Mouse (Mus musculus): Measurements from ENCODE around the gene Ralgapa1.

The Ralgapa1 gene

GRCm38 (mm10) chr12:55820661-55821314 lies at the start of gene Ralgapa1:
Ralgapa1 (minus strand) TSS chr12:55821167.
- peak; percentile 91 to 93 for DNase-seq

GRCm38 (mm10) chr12:55869622-55870322 lies 48.8 kb upstream of the Ralgapa1 start:
- DNase-seq: no peak

DNA sequence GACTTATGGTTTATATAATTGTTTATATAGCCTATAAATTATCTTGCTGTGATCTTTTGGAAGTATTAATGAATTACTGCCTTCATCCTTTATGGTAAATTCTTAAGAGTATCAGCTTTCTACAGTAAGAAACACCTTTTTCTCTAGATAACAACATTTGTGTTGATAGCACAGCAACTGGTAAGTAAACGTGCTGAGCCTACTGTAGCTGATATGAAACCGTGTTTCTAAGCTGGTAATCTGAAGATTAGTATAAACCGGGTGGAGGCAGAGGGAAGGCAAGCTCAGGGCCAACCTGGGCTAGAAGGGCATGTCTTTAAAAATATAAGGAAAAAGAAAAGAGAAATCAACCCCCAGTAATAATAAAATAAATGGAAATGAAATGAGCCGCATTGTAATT lies 46.8 kb upstream of the Ralgapa1 start:
- DNase-seq: no peak

- no peak for DNase-seq
Observed at GRCm38 (mm10) chr12:55860631-55861030, 39.7 kb upstream of the Ralgapa1 start.

DNA sequence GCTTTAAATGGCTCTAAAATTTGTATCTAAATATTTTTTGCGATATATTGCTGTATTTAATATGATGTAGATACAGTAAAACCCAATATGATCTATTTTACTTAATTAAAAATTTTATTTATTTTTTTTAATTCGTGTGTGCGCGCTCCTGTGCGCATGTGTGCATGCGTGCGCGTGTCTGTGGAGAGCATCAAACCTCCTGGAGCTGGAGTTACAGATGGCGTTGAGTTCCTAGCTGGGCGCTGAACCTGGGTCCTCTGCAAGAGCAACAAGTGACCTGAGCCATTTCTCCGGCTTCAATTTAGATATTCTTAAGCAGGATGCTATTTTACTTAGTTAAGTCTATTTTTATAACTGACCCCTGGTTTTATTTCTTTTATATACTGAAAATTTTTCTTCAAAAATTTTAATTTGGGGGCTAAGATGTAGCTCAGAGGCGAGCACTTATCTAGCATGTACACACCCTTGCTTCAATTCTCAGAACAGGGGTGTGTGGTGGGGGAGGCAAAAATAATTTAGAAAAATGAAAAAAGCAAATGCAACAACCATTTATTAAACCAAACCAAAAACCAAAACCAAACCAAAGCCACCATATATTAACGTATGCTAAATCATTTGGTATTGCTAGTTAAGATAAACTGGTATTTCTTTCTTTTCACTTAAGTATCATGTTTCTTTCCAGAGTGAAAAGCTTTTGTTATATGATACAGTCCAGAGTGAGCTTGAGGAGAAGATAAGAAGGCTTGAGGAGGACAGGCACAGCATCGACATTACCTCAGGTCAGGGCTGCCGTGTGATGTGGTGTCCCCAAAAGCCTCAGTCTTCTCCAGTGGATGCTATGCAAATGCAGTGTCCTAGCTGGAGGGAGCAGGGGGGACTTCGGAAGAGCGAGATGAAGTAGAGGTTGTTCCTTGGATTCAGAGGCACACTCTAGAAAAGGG lies 38.7 kb upstream of the Ralgapa1 start:
- no peak for DNase-seq

DNA sequence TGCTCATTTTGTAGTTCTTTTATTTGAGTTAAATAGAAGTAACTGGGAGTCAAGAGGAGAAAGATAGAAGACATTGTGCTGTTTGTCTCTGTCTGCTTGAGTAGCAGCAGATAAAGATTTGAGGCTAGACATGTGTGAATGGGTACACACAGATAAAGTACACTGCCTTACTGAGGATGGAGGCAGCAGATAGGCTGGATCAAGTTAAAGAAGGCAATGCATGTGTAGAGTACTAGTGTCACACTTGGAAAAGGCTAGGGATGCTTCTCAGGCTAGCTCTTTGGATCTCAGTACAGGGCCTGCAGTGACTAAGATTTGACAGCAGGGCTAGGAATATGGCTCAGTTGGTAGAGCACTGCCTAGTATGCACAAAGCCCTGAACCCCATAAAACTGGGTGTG lies 29.7 kb upstream of the Ralgapa1 start:
- DNase-seq: no peak

GRCm38 (mm10) chr12:55847851-55848250 lies 26.9 kb upstream of the Ralgapa1 start:
- DNase-seq: no peak

GRCm38 (mm10) chr12:55846741-55847140 lies 25.8 kb upstream of the Ralgapa1 start:
- peak; percentile 27 to 72 for DNase-seq

- no peak for DNase-seq
Observed at GRCm38 (mm10) chr12:55837495-55837894, 16.5 kb upstream of the Ralgapa1 start.

GRCm38 (mm10) chr12:55836199-55836951 lies 15.4 kb upstream of the Ralgapa1 start, which contains the start of gene Brms1l:
Brms1l (plus strand) TSS chr12:55836324.
- peak; percentile 97 to 99 for DNase-seq

DNA sequence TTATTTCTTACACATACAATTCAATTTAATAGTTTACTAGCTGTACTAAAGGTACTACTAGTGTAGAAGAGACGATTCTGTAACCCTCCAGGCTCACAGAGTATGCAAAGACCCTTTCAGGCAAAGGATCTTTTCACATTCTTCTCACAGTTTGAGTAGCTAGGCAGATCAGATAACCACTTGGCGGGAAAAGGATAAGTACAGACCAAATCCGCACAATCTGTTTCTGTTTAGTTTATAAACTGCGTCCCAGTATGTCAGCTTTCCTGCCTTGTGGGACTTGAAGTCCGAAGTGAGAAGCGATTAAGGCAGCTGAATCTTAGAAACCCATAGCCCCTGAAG lies 14.9 kb upstream of the Ralgapa1 start:
- DNase-seq: no peak

- DNase-seq: no peak
Observed at GRCm38 (mm10) chr12:55834891-55835290, 13.9 kb upstream of the Ralgapa1 start.

- no peak for DNase-seq
Observed at GRCm38 (mm10) chr12:55833906-55834625, 13.1 kb upstream of the Ralgapa1 start.

DNA sequence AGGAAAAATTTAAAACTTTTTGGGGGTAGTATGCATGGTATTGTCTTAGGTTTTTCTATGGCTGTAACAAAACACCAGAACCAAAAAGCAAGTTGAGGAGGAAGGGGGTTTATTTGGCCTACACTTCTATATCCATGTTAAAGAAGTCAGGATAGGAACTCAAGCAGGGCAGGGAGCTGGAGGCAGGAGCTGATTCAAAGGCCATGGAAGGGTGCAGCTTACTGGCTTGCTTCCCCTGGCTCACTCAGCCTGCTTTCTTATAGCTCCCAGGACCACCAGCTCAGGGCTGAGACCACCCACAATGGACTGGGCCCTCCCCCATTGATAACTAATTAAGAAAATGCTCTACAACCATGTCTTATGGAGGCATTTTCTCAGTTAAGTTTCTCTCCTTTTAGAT lies 12.0 kb upstream of the Ralgapa1 start:
- DNase-seq: no peak

GRCm38 (mm10) chr12:55831101-55831500 lies 10.1 kb upstream of the Ralgapa1 start:
- peak; percentile 71 to 90 for DNase-seq

- no peak for DNase-seq
Observed at GRCm38 (mm10) chr12:55825537-55825936, 4.6 kb upstream of the Ralgapa1 start.

GRCm38 (mm10) chr12:55824027-55824426 lies 3.1 kb upstream of the Ralgapa1 start:
- DNase-seq: no peak

- DNase-seq: peak; percentile 35 to 57
Observed at GRCm38 (mm10) chr12:55820119-55820660, 777 bp downstream of the Ralgapa1 start.

DNA sequence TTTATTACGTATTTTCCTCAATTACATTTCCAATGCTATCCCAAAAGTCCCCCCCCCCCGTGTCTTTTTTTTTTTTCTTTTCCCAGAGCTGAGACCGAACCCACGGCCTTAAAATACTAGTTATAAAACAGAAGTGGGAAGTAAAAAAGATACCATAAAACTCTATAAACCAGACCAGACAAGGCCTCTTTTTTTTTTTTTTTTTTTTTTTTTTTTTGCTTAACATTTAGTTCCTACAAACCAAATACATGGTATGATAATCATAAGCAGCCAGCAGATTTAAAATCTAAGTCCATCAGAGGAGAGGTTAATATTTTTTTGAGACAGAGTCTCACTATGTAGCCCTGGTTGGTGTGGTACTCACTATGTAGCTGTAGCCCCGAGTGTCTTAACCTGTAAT lies 4.5 kb downstream of the Ralgapa1 start:
- DNase-seq: no peak

DNA sequence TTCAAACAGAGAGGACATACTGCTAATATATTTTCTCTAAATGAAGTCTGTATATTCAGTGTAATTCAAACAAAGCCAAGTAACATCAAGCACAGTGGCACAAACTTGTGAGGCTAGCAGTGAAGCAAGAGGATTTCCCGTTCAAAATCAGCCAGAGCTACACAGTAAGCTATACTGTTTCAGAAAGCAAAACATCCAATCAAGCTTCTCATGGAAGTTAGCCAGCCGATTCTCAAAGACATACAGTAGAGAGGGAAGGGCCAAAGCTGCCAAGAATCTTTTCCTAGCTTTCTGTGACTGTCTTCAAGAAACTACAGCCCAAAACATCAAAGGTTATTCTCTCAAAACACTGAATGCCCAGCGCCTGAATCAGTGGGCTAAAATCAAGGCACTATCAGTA lies 15.9 kb downstream of the Ralgapa1 start:
- no peak for DNase-seq

DNA sequence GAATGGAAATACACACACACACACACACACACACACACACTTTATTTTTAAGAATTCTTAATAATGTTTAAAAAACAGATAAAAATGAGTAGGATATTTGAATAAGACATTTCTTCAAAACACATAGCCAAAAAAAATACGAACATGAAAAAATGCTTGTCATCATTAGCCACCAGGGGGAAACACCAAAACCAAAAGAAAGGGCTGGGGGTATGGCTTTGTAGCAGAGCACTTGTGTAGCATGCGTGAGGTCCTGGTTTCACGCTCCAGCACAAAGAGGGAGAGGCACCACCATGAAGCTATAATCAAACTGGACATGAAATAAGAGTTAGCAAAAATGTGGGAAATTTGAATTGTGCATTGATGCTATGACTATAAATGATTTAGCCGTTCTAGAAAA lies 19.8 kb downstream of the Ralgapa1 start:
- DNase-seq: no peak

DNA sequence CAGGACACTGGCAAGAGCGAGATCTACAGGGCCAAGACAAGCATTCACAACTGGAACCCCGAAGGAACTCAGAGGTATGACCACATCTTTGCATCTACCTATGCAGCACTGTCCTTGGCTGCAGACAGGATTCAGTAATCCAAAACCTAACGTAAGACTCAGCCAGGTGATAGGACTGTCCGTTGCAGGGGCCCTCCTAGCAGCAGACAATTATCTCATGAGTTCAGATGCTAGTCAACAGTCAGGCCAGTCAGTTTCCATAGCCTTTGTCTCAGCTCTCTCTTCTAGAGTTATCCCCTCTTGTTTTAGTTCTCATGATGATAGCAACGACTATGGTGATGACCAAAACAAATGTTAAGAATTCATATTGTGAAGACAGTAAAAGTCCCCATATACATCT lies 20.8 kb downstream of the Ralgapa1 start:
- no peak for DNase-seq
